Mouse (Mus musculus): Measurements from ENCODE around the gene Pde4d. TPM values are rescaled to one million over a fixed set of nuclear protein-coding genes. Genes with fewer than 3 reads are reported as not detected.

Pde4d gene
- polyA plus RNA-seq, 1 experiment from 2014 or later: 19.1 TPM

- WGBS: 86% methylated on average over 1 of the region's 1 CpGs
- H3K9ac ChIP-seq: no peak overlapping the region
- no peaks in the 10 kb centered on the region for H3K27me3 ChIP-seq
- H3K4me1 ChIP-seq: no peaks in the 10 kb centered on the region
- H3K9me3 ChIP-seq (replicated peaks): no peaks in the 10 kb centered on the region
- H3K36me3 ChIP-seq: no peaks in the 10 kb centered on the region
- no peak overlapping the region for H3K4me3 ChIP-seq (replicated peaks)
- no peak overlapping the region for H3K27ac ChIP-seq (replicated peaks)
- ATAC-seq (ENCODE audit: insufficient number of reproducible peaks, low FRiP score, low TSS enrichment, low read depth): no peak
- no peak overlapping the region for H3K4me2 ChIP-seq (replicated peaks)
Observed at GRCm38 (mm10) chr13:108532875-108533274, 83.1 kb downstream of the Pde4d start.

DNA sequence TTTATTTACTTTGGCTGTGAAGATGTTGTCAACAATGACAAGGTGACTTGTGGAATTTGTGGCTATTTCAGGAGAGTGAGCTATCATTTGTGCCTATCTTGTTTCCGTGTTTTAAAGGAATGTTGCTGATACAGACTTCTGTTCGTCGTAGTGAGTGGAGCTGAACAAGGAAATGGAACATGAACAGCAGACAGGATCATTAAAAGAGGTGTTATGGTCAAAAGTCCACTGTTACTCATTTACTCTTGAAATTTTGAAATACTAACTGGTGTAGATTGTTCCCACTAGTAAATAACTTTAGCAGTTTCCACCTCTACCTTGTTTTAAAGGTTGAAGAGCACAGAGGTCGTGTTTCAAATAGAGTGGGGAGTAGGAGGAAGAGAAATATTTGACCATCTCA, 86.7 kb downstream of the Pde4d start:
- H3K27me3 ChIP-seq: no peaks in the 10 kb centered on the region
- H3K4me2 ChIP-seq (replicated peaks): no peak overlapping the region
- no peaks in the 10 kb centered on the region for H3K9me3 ChIP-seq (replicated peaks)
- no peak overlapping the region for H3K4me3 ChIP-seq (replicated peaks)
- no peaks in the 10 kb centered on the region for H3K36me3 ChIP-seq
- H3K9ac ChIP-seq: no peak overlapping the region
- no peak for ATAC-seq (ENCODE audit: insufficient number of reproducible peaks, low FRiP score, low TSS enrichment, low read depth)
- no peak overlapping the region for H3K27ac ChIP-seq (replicated peaks)
- H3K4me1 ChIP-seq: no peaks in the 10 kb centered on the region
- 59% methylated on average over 4 of the region's 4 CpGs for WGBS

DNA sequence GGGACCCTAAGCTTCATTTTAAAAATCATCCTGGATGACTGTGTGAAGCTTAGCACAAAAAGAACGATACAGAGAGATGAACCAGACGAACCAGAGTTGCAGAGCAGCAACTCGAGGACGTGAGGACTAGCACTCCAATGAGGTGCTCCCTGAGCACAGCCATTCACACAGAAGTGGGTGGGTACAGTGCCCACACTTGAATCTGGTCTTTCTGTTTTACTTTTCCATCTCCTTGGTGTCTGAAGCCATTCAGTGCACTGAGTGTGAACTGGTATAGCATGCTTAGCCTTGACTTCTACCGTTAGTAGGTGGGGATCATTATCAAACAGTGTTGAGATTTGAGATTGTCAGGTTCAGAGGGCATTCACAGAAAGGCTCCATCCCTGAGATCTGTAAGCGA, 87.2 kb downstream of the Pde4d start:
- Histone ChIP-seq H3K27me3 (no peaks in the 10 kb centered on the region), H3K4me1 (no peaks in the 10 kb centered on the region), H3K36me3 (no peaks in the 10 kb centered on the region), H3K4me2 (replicated peaks) (no peak overlapping the region), H3K27ac (replicated peaks) (no peak overlapping the region), H3K9ac (no peak overlapping the region), H3K9me3 (replicated peaks) (no peaks in the 10 kb centered on the region), H3K4me3 (replicated peaks) (no peak overlapping the region)
- ATAC-seq (ENCODE audit: insufficient number of reproducible peaks, low FRiP score, low TSS enrichment, low read depth): no peak
- 79% methylated on average over 6 of the region's 6 CpGs for WGBS

GRCm38 (mm10) chr13:108538760-108539369, 89.1 kb downstream of the Pde4d start:
- WGBS: 41% methylated on average over 1 of the region's 1 CpGs
- H3K27ac ChIP-seq (replicated peaks): no peak overlapping the region
- H3K27me3 ChIP-seq: no peaks in the 10 kb centered on the region
- no peaks in the 10 kb centered on the region for H3K36me3 ChIP-seq
- no peak overlapping the region for H3K4me3 ChIP-seq (replicated peaks)
- H3K4me2 ChIP-seq (replicated peaks): no peak overlapping the region
- no peak overlapping the region for H3K9ac ChIP-seq
- H3K4me1 ChIP-seq: no peaks in the 10 kb centered on the region
- ATAC-seq (ENCODE audit: insufficient number of reproducible peaks, low FRiP score, low TSS enrichment, low read depth): no peak
- no peaks in the 10 kb centered on the region for H3K9me3 ChIP-seq (replicated peaks)

DNA sequence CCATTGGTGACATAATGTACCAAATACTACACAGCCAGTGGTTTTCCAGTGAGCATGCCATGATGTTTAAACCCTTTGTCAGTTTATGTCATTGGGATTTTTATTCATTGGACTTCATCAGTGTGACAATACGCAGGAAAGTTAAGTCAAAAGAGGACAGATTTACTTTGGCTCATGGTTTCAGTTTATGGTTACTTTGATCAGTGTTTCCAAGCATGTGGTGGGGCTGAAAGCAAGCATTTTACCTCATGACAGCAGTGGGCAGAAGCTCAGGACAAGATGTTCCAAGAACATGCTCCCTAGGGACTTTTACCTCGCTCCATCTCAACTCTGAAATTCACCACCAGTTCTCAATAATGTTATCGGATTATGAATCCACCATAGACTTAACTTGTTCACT, 91.7 kb downstream of the Pde4d start:
- ATAC-seq (ENCODE audit: insufficient number of reproducible peaks, low FRiP score, low TSS enrichment, low read depth): no peak
- H3K9me3 ChIP-seq (replicated peaks): no peaks in the 10 kb centered on the region
- no peaks in the 10 kb centered on the region for H3K27me3 ChIP-seq
- no peak overlapping the region for H3K9ac ChIP-seq
- H3K4me2 ChIP-seq (replicated peaks): no peak overlapping the region
- H3K36me3 ChIP-seq: no peaks in the 10 kb centered on the region
- no peak overlapping the region for H3K4me3 ChIP-seq (replicated peaks)
- 77% methylated on average over 3 of the region's 3 CpGs for WGBS
- no peak overlapping the region for H3K27ac ChIP-seq (replicated peaks)
- H3K4me1 ChIP-seq: no peaks in the 10 kb centered on the region

DNA sequence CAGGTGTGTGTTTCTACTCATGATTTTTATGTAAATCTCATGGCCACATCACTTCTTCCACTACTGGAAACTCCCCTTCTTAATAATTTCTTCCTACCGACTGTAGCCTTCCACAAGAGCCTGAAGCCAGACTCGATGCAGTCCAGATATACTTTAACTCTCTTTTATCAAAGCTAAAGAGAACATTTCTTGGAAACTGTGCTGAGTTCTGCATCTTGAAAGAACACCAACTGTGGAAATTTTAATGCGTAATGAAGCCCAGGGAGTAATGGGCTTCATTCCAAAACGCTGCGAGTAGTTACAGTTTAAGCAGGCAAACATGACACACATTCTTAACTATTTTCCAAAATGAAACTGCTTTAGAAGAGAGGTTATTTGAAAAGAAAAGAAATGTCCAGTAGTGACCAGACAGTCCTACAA, 92.6 kb downstream of the Pde4d start:
- 48% methylated on average over 5 of the region's 5 CpGs for WGBS
- Histone ChIP-seq H3K9me3 (replicated peaks) (no peaks in the 10 kb centered on the region), H3K9ac (no peak overlapping the region), H3K36me3 (no peaks in the 10 kb centered on the region), H3K4me2 (replicated peaks) (no peak overlapping the region), H3K4me1 (no peaks in the 10 kb centered on the region), H3K27me3 (no peaks in the 10 kb centered on the region), H3K27ac (replicated peaks) (peak overlapping the region; percentile 49; the same call in 1 of the 2 replicates), H3K4me3 (replicated peaks) (no peak overlapping the region)
- no peak for ATAC-seq (ENCODE audit: insufficient number of reproducible peaks, low FRiP score, low TSS enrichment, low read depth)

- H3K9me3 ChIP-seq (replicated peaks): no peaks in the 10 kb centered on the region
- no peaks in the 10 kb centered on the region for H3K27me3 ChIP-seq
- no peak overlapping the region for H3K4me3 ChIP-seq (replicated peaks)
- WGBS: 59% methylated on average over 5 of the region's 5 CpGs
- no peak overlapping the region for H3K27ac ChIP-seq (replicated peaks)
- no peaks in the 10 kb centered on the region for H3K4me1 ChIP-seq
- ATAC-seq (ENCODE audit: insufficient number of reproducible peaks, low FRiP score, low TSS enrichment, low read depth): no peak
- no peak overlapping the region for H3K4me2 ChIP-seq (replicated peaks)
- no peaks in the 10 kb centered on the region for H3K36me3 ChIP-seq
- no peak overlapping the region for H3K9ac ChIP-seq
Observed at GRCm38 (mm10) chr13:108552288-108552687, 102.5 kb downstream of the Pde4d start.

- H3K27ac ChIP-seq (replicated peaks): no peak overlapping the region
- no peaks in the 10 kb centered on the region for H3K27me3 ChIP-seq
- WGBS: 67% methylated on average over 5 of the region's 5 CpGs
- H3K9me3 ChIP-seq (replicated peaks): no peaks in the 10 kb centered on the region
- H3K4me1 ChIP-seq: no peaks in the 10 kb centered on the region
- no peak overlapping the region for H3K4me2 ChIP-seq (replicated peaks)
- no peak overlapping the region for H3K9ac ChIP-seq
- no peaks in the 10 kb centered on the region for H3K36me3 ChIP-seq
- ATAC-seq (ENCODE audit: insufficient number of reproducible peaks, low FRiP score, low TSS enrichment, low read depth): no peak
- no peak overlapping the region for H3K4me3 ChIP-seq (replicated peaks)
Observed at GRCm38 (mm10) chr13:108552995-108553394, 103.2 kb downstream of the Pde4d start.

GRCm38 (mm10) chr13:108554901-108555300, 105.2 kb downstream of the Pde4d start:
- Histone ChIP-seq H3K9ac (no peak overlapping the region), H3K9me3 (replicated peaks) (no peaks in the 10 kb centered on the region), H3K36me3 (no peaks in the 10 kb centered on the region), H3K4me1 (no peaks in the 10 kb centered on the region), H3K4me2 (replicated peaks) (no peak overlapping the region), H3K27ac (replicated peaks) (no peak overlapping the region), H3K27me3 (no peaks in the 10 kb centered on the region), H3K4me3 (replicated peaks) (no peak overlapping the region)
- ATAC-seq (ENCODE audit: insufficient number of reproducible peaks, low FRiP score, low TSS enrichment, low read depth): no peak

- Histone ChIP-seq H3K9ac (no peak overlapping the region), H3K27ac (replicated peaks) (no peak overlapping the region), H3K4me3 (replicated peaks) (no peak overlapping the region), H3K27me3 (no peaks in the 10 kb centered on the region), H3K4me1 (no peaks in the 10 kb centered on the region), H3K36me3 (no peaks in the 10 kb centered on the region), H3K9me3 (replicated peaks) (no peaks in the 10 kb centered on the region), H3K4me2 (replicated peaks) (no peak overlapping the region)
- ATAC-seq (ENCODE audit: insufficient number of reproducible peaks, low FRiP score, low TSS enrichment, low read depth): no peak
- WGBS: 65% methylated on average over 3 of the region's 3 CpGs
Observed at GRCm38 (mm10) chr13:108596938-108597337, 147.2 kb downstream of the Pde4d start.

DNA sequence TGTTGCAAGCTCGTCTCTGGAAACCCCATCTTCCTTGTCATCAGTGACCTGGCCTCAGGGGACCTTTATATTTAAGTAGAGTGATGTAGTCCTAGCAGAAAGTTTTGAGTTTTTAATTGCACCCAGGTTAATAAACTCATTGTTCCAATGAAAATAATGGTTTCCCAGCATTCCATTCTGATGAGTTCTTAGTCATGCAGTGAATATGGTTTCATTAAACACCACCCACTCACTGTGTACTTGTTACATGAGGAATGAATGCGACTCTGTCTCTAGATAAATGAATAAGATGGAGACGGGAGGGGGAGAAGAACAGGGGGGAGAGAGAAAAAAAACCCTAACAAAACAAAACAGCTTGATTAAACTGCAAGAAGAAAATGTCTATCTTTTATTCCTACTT, 148.9 kb downstream of the Pde4d start:
- H3K9me3 ChIP-seq (replicated peaks): no peaks in the 10 kb centered on the region
- H3K4me2 ChIP-seq (replicated peaks): no peak overlapping the region
- H3K27ac ChIP-seq (replicated peaks): no peak overlapping the region
- no peak for ATAC-seq (ENCODE audit: insufficient number of reproducible peaks, low FRiP score, low TSS enrichment, low read depth)
- no peak overlapping the region for H3K4me3 ChIP-seq (replicated peaks)
- H3K4me1 ChIP-seq: no peaks in the 10 kb centered on the region
- WGBS: 54% methylated on average over 3 of the region's 3 CpGs
- no peak overlapping the region for H3K9ac ChIP-seq
- H3K27me3 ChIP-seq: no peaks in the 10 kb centered on the region
- no peaks in the 10 kb centered on the region for H3K36me3 ChIP-seq

- H3K36me3 ChIP-seq: no peaks in the 10 kb centered on the region
- no peak overlapping the region for H3K4me2 ChIP-seq (replicated peaks)
- 61% methylated on average over 6 of the region's 6 CpGs for WGBS
- H3K27ac ChIP-seq (replicated peaks): no peak overlapping the region
- H3K9ac ChIP-seq: no peak overlapping the region
- no peak overlapping the region for H3K4me3 ChIP-seq (replicated peaks)
- no peaks in the 10 kb centered on the region for H3K27me3 ChIP-seq
- H3K4me1 ChIP-seq: no peaks in the 10 kb centered on the region
- no peaks in the 10 kb centered on the region for H3K9me3 ChIP-seq (replicated peaks)
- no peak for ATAC-seq (ENCODE audit: insufficient number of reproducible peaks, low FRiP score, low TSS enrichment, low read depth)
Observed at GRCm38 (mm10) chr13:108599186-108599900, 149.6 kb downstream of the Pde4d start.

Data from embryonic facial prominence, embryonic 15.5 days (tissue).